Mouse (Mus musculus): Measurements from ENCODE around the gene Wdr66. TPM values are rescaled to one million over a fixed set of nuclear protein-coding genes. Genes with fewer than 3 reads are reported as not detected.

Gene Wdr66
- polyA plus RNA-seq, 1 experiment from 2014 or later, result 0.21 TPM

DNA sequence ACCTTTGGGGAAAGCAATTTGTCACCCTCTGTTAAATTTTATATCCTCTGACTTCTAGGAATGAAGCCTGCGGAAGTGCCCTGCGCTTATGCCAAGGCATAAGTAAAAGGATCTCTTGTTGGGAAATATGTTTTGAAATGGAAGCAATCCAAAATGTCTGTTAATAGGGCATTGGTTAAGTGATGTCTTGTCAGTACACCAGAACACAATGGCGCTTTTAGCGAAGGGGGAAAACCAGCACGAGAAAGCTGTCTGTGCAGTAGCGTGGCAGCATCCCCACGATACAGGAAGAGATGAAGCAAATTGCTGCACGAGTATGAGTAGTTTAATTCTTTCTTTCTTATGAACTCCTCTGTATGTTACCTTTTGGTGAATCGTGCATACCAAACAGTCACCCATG, 42.8 kb downstream of the Wdr66 start:
- TF ChIP-seq EP300 (IDR thresholded peaks at IDR 0.05; ENCODE audit: low read depth) (no peak), CTCF (IDR thresholded peaks at IDR 0.05; ENCODE audit: low read depth) (no peak)
- H3K9me3 ChIP-seq (ENCODE audit: low read length), result no peaks in the 10 kb centered on the region
- DNase-seq, result no peak
- no peak overlapping the region for H3K9ac ChIP-seq (replicated peaks)
- no peak overlapping the region for H3K4me3 ChIP-seq (ENCODE audit: low read depth, low read length)
- H3K4me1 ChIP-seq (ENCODE audit: insufficient read depth), result no peaks in the 10 kb centered on the region
- no peaks in the 10 kb centered on the region for H3K36me3 ChIP-seq (replicated peaks; ENCODE audit: insufficient read depth, low read length)
- 84% methylated on average over 9 of the region's 9 CpGs for WGBS (ENCODE audit: insufficient replicate concordance)
- no peak for ATAC-seq
- H3K27me3 ChIP-seq (ENCODE audit: insufficient read depth, low read length), result no peaks in the 10 kb centered on the region
- H3K4me2 ChIP-seq (ENCODE audit: low read depth, low read length), result no peak overlapping the region
- H3K27ac ChIP-seq (ENCODE audit: low read depth), result no peak overlapping the region

- 62% methylated on average over 12 of the region's 12 CpGs for WGBS (ENCODE audit: insufficient replicate concordance)
- H3K27me3 ChIP-seq (ENCODE audit: insufficient read depth, low read length), result no peaks in the 10 kb centered on the region
- no peak overlapping the region for H3K9ac ChIP-seq (replicated peaks)
- DNase-seq (peak; percentile 35), ATAC-seq (no peak)
- no peaks in the 10 kb centered on the region for H3K9me3 ChIP-seq (ENCODE audit: low read length)
- H3K27ac ChIP-seq (ENCODE audit: low read depth), result no peak overlapping the region
- H3K4me2 ChIP-seq (ENCODE audit: low read depth, low read length), result no peak overlapping the region
- H3K36me3 ChIP-seq (replicated peaks; ENCODE audit: insufficient read depth, low read length), result no peaks in the 10 kb centered on the region
- no peak overlapping the region for H3K4me3 ChIP-seq (ENCODE audit: low read depth, low read length)
- no peaks in the 10 kb centered on the region for H3K4me1 ChIP-seq (ENCODE audit: insufficient read depth)
- TF ChIP-seq CTCF (IDR thresholded peaks at IDR 0.05; ENCODE audit: low read depth), result peak; percentile 58
- no peak for TF ChIP-seq EP300 (IDR thresholded peaks at IDR 0.05; ENCODE audit: low read depth)
These were observed 44.4 kb downstream of the Wdr66 start for GRCm38 (mm10) chr5:123296224-123296806.

GRCm38 (mm10) chr5:123296972-123297754, 45.3 kb downstream of the Wdr66 start:
- DNase-seq (no peak), ATAC-seq (no peak)
- Histone ChIP-seq H3K27ac (ENCODE audit: low read depth) (no peak overlapping the region), H3K27me3 (ENCODE audit: insufficient read depth, low read length) (no peaks in the 10 kb centered on the region), H3K9me3 (ENCODE audit: low read length) (no peaks in the 10 kb centered on the region), H3K4me1 (ENCODE audit: insufficient read depth) (no peaks in the 10 kb centered on the region), H3K36me3 (replicated peaks; ENCODE audit: insufficient read depth, low read length) (no peaks in the 10 kb centered on the region), H3K9ac (replicated peaks) (no peak overlapping the region), H3K4me2 (ENCODE audit: low read depth, low read length) (no peak overlapping the region), H3K4me3 (ENCODE audit: low read depth, low read length) (no peak overlapping the region)
- 57% methylated on average over 23 of the region's 23 CpGs for WGBS (ENCODE audit: insufficient replicate concordance)
- TF ChIP-seq CTCF (IDR thresholded peaks at IDR 0.05; ENCODE audit: low read depth) (no peak), EP300 (IDR thresholded peaks at IDR 0.05; ENCODE audit: low read depth) (no peak)

DNA sequence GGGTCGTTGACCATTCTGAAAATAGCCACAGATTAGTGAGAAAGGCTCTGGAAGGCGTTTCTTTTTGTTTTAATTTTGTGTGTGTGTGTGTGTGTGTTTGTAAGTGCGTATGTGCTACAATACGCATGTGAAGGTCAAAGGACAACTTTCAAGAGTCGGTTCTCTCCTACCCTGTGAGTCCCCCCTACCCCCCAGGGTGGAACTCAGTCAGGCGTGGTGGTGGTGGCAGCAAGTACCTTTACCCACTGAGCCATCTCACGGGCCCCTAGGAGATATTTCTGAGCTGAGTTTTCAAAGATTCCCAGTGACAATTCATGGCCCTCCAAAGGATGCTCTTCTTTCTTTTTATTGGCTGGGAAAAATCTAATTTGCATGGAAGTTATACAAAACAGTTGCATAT, 45.9 kb downstream of the Wdr66 start:
- Histone ChIP-seq H3K4me1 (ENCODE audit: insufficient read depth) (no peaks in the 10 kb centered on the region), H3K4me2 (ENCODE audit: low read depth, low read length) (no peak overlapping the region), H3K27me3 (ENCODE audit: insufficient read depth, low read length) (no peaks in the 10 kb centered on the region), H3K36me3 (replicated peaks; ENCODE audit: insufficient read depth, low read length) (no peaks in the 10 kb centered on the region), H3K4me3 (ENCODE audit: low read depth, low read length) (no peak overlapping the region), H3K27ac (ENCODE audit: low read depth) (no peak overlapping the region), H3K9me3 (ENCODE audit: low read length) (no peaks in the 10 kb centered on the region), H3K9ac (replicated peaks) (no peak overlapping the region)
- DNase-seq (no peak), ATAC-seq (no peak)
- WGBS (ENCODE audit: insufficient replicate concordance), result 67% methylated on average over 7 of the region's 7 CpGs
- TF ChIP-seq CTCF (IDR thresholded peaks at IDR 0.05; ENCODE audit: low read depth), result no peak
- TF ChIP-seq EP300 (IDR thresholded peaks at IDR 0.05; ENCODE audit: low read depth), result no peak

DNA sequence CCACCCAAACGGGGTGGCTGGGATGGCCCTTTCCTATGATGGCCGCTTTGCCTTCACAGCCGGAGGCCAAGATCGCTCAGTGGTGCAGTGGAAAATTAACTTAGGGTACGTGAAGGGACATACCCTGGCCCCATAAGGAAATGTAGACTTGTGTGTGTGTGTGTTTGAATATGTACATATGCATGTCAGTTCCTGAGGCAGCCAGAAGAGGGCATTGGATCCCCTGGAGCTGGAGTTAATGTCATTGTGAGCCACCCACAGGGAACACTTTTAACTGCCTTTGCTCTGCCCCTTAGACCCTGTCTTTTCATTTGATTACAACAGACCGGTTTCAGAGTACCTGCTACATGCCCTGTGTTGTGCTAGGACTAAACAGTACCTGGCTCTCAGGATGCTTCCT, 46.6 kb downstream of the Wdr66 start:
- H3K4me2 ChIP-seq (ENCODE audit: low read depth, low read length), result no peak overlapping the region
- TF ChIP-seq CTCF (IDR thresholded peaks at IDR 0.05; ENCODE audit: low read depth) (peak; percentile 65), EP300 (IDR thresholded peaks at IDR 0.05; ENCODE audit: low read depth) (no peak)
- no peaks in the 10 kb centered on the region for H3K27me3 ChIP-seq (ENCODE audit: insufficient read depth, low read length)
- H3K36me3 ChIP-seq (replicated peaks; ENCODE audit: insufficient read depth, low read length), result no peaks in the 10 kb centered on the region
- H3K9ac ChIP-seq (replicated peaks), result no peak overlapping the region
- ATAC-seq (no peak), DNase-seq (peak; percentile 35)
- WGBS (ENCODE audit: insufficient replicate concordance), result 86% methylated on average over 6 of the region's 6 CpGs
- no peaks in the 10 kb centered on the region for H3K9me3 ChIP-seq (ENCODE audit: low read length)
- H3K4me1 ChIP-seq (ENCODE audit: insufficient read depth), result no peaks in the 10 kb centered on the region
- no peak overlapping the region for H3K4me3 ChIP-seq (ENCODE audit: low read depth, low read length)
- no peak overlapping the region for H3K27ac ChIP-seq (ENCODE audit: low read depth)

DNA sequence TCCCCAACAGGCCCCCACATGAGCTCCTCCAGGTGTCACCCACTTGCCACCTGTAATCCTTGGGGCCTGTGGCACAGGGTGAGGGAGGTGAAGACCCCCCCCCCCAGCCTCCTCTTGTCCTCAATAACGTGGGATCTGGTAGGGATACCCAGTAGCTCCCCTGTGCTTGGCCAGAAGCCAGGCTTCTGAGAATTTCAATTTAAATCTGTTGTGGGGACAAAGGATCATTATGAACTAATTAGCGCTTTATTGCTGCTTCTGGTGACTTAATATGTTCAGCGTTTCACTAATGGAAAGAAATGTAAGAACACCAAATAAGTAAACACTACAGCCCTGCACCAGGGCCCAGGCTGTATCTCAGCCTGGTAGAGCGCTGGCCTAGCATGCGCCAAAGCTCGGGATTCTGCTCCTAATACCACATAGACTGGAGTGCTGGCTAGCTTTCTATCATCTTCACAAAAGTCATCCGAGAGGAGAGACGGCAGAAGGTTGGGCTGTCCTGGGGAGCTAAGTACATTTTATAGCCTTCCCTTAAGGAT, 48.7 kb downstream of the Wdr66 start:
- WGBS (ENCODE audit: insufficient replicate concordance), result 81% methylated on average over 8 of the region's 8 CpGs
- Histone ChIP-seq H3K4me1 (ENCODE audit: insufficient read depth) (no peaks in the 10 kb centered on the region), H3K4me3 (ENCODE audit: low read depth, low read length) (no peak overlapping the region), H3K4me2 (ENCODE audit: low read depth, low read length) (no peak overlapping the region), H3K9me3 (ENCODE audit: low read length) (no peaks in the 10 kb centered on the region), H3K36me3 (replicated peaks; ENCODE audit: insufficient read depth, low read length) (no peaks in the 10 kb centered on the region), H3K27ac (ENCODE audit: low read depth) (no peak overlapping the region), H3K27me3 (ENCODE audit: insufficient read depth, low read length) (no peaks in the 10 kb centered on the region), H3K9ac (replicated peaks) (no peak overlapping the region)
- no peak for TF ChIP-seq EP300 (IDR thresholded peaks at IDR 0.05; ENCODE audit: low read depth)
- TF ChIP-seq CTCF (IDR thresholded peaks at IDR 0.05; ENCODE audit: low read depth), result no peak
- ATAC-seq (no peak), DNase-seq (no peak)
